Mouse (Mus musculus) heart, embryonic 13.5 days (tissue): ENCODE data around the gene Sipa1l1. TPM values are rescaled to one million over a fixed set of nuclear protein-coding genes. Genes with fewer than 3 reads are reported as not detected.

Experiments used
- ATAC-seq: fragments of 200-750 bp; cut with Nextera tagmentation; 2 replicates; pipeline ENCODE4 v1.8.0; 2017; ENCODE audit warnings: moderate TSS enrichment; ENCODE audit not compliant: insufficient number of reproducible peaks, low FRiP score, low TSS enrichment; ENCODE audit errors: extremely low read depth
- H3K27ac ChIP-seq: fragments of 300-500 bp; sonication (generic); replicated peaks from 2 replicates; pipeline ENCODE4 v1.5.1; 2015; ENCODE audit warnings: moderate library complexity, mild to moderate bottlenecking, inconsistent platforms
- H3K27me3 ChIP-seq: fragments of 300-500 bp; sonication (generic); replicated peaks from 2 replicates; pipeline ENCODE4 v1.6.1; 2015; ENCODE audit warnings: mild to moderate bottlenecking, inconsistent platforms
- H3K36me3 ChIP-seq: fragments of 300-500 bp; sonication (generic); 2 replicates; pipeline ENCODE4 v1.6.1; 2015; ENCODE audit warnings: mild to moderate bottlenecking, inconsistent platforms
- H3K4me1 ChIP-seq: fragments of 300-500 bp; sonication (generic); 2 replicates; pipeline ENCODE4 v1.6.1; 2015; ENCODE audit warnings: inconsistent platforms
- H3K4me2 ChIP-seq: fragments of 300-500 bp; sonication (generic); 2 replicates; pipeline ENCODE4 v1.6.1; 2015; ENCODE audit warnings: inconsistent platforms, mild to moderate bottlenecking, moderate library complexity
- H3K4me3 ChIP-seq: fragments of 300-500 bp; sonication (generic); 2 replicates; pipeline ENCODE4 v1.5.1; 2015; ENCODE audit warnings: moderate library complexity, mild to moderate bottlenecking, inconsistent platforms
- H3K9ac ChIP-seq: fragments of 300-500 bp; sonication (generic); 2 replicates; pipeline ENCODE4 v1.6.1; 2015; ENCODE audit warnings: inconsistent platforms, mild to moderate bottlenecking, moderate library complexity
- H3K9me3 ChIP-seq: fragments of 300-500 bp; sonication (generic); 2 replicates; pipeline ENCODE4 v1.6.1; 2016; ENCODE audit warnings: inconsistent platforms
- WGBS: fragments of 180-500 bp; shearing (Covaris S2); methylation state at CpG from one replicate; pipeline ENCODE4 v1.1.7; 2015; ENCODE audit warnings: mixed read lengths; 5-methylcytosine and 5-hydroxymethylcytosine counted together
- polyA plus RNA-seq: library from polyadenylated mRNA; unstranded; fragments of >200 nt; fragmentation: Nextera tagmentation; extraction: Ambion mirVana; gene quantifications from 2 replicates; pipeline ENCODE4 v1.2.1, GENCODE M21; 2015

Gene Sipa1l1
- polyA plus RNA-seq, 1 experiment from 2014 or later, result 19.9 TPM

- Histone ChIP-seq H3K27ac (peak overlapping the region; percentile 59), H3K4me3 (no peak overlapping the region), H3K9ac (0 out of 2 replicates have a peak overlapping the region, but pooled peaks have one; percentile 28), H3K4me1 (peaks cover 32% of the 10 kb centered on the region), H3K4me2 (no peak overlapping the region), H3K9me3 (no peaks in the 10 kb centered on the region), H3K36me3 (0 out of 2 replicates have a peak, but pooled peaks cover 6% of the 10 kb centered on the region), H3K27me3 (no peaks in the 10 kb centered on the region)
- ATAC-seq, result no peak
- WGBS, result 30% methylated on average over 5 of the region's 5 CpGs
Measured at GRCm38 (mm10) chr12:82275767-82276166, 106.6 kb downstream of the Sipa1l1 start.

GRCm38 (mm10) chr12:82276591-82276990 is 107.5 kb downstream of the Sipa1l1 start:
- Histone ChIP-seq H3K9me3 (no peaks in the 10 kb centered on the region), H3K27me3 (no peaks in the 10 kb centered on the region), H3K4me2 (no peak overlapping the region), H3K27ac (no peak overlapping the region), H3K4me1 (peaks cover 29% of the 10 kb centered on the region), H3K4me3 (no peak overlapping the region), H3K9ac (no peak overlapping the region), H3K36me3 (0 out of 2 replicates have a peak, but pooled peaks cover 6% of the 10 kb centered on the region)
- WGBS, result 84% methylated on average over 1 of the region's 1 CpGs
- no peak for ATAC-seq

GRCm38 (mm10) chr12:82284617-82285016 is 115.5 kb downstream of the Sipa1l1 start:
- no peaks in the 10 kb centered on the region for H3K36me3 ChIP-seq
- WGBS, result 77% methylated on average over 5 of the region's 5 CpGs
- no peaks in the 10 kb centered on the region for H3K9me3 ChIP-seq
- H3K4me1 ChIP-seq, result peaks cover 39% of the 10 kb centered on the region
- no peak overlapping the region for H3K4me3 ChIP-seq
- H3K4me2 ChIP-seq, result no peak overlapping the region
- ATAC-seq, result no peak
- H3K27me3 ChIP-seq, result no peaks in the 10 kb centered on the region
- H3K27ac ChIP-seq, result no peak overlapping the region; the same call in 1 of the 2 replicates
- no peak overlapping the region for H3K9ac ChIP-seq

GRCm38 (mm10) chr12:82285018-82285417 is 115.9 kb downstream of the Sipa1l1 start:
- ATAC-seq, result no peak
- WGBS, result 85% methylated on average over 2 of the region's 2 CpGs
- H3K4me2 ChIP-seq, result no peak overlapping the region

GRCm38 (mm10) chr12:82286068-82286467 is 116.9 kb downstream of the Sipa1l1 start:
- WGBS, result 21% methylated on average over 6 of the region's 6 CpGs
- Histone ChIP-seq H3K9me3 (no peaks in the 10 kb centered on the region), H3K4me1 (peaks cover 45% of the 10 kb centered on the region), H3K4me3 (no peak overlapping the region), H3K27ac (peak overlapping the region; percentile 61), H3K4me2 (peak overlapping the region; percentile 21; the same call in 1 of the 2 replicates), H3K9ac (no peak overlapping the region), H3K27me3 (no peaks in the 10 kb centered on the region), H3K36me3 (no peaks in the 10 kb centered on the region)
- peak; percentile 31; the same call in 1 of the 2 replicates for ATAC-seq

More at GRCm38 (mm10) chr12:82285018-82285417, 115.9 kb downstream of the Sipa1l1 start:
- Histone ChIP-seq H3K27ac (peak overlapping the region; percentile 1; the same call in 1 of the 2 replicates), H3K36me3 (no peaks in the 10 kb centered on the region), H3K27me3 (no peaks in the 10 kb centered on the region), H3K4me1 (peaks cover 43% of the 10 kb centered on the region), H3K9me3 (no peaks in the 10 kb centered on the region), H3K4me3 (no peak overlapping the region), H3K9ac (no peak overlapping the region)

GRCm38 (mm10) chr12:82286804-82287203 is 117.7 kb downstream of the Sipa1l1 start:
- peak overlapping the region; percentile 61 for H3K27ac ChIP-seq
- ATAC-seq, result no peak
- no peaks in the 10 kb centered on the region for H3K36me3 ChIP-seq
- no peaks in the 10 kb centered on the region for H3K9me3 ChIP-seq
- peaks cover 45% of the 10 kb centered on the region for H3K4me1 ChIP-seq
- H3K4me2 ChIP-seq, result no peak overlapping the region
- 29% methylated on average over 5 of the region's 5 CpGs for WGBS
- no peak overlapping the region for H3K4me3 ChIP-seq
- H3K27me3 ChIP-seq, result no peaks in the 10 kb centered on the region
- H3K9ac ChIP-seq, result no peak overlapping the region

- peaks cover 20% of the 10 kb centered on the region for H3K4me1 ChIP-seq
- H3K27ac ChIP-seq, result no peak overlapping the region
- no peaks in the 10 kb centered on the region for H3K9me3 ChIP-seq
- H3K36me3 ChIP-seq, result no peaks in the 10 kb centered on the region; the same call in 1 of the 2 replicates
- 81% methylated on average over 7 of the region's 7 CpGs for WGBS
- no peak overlapping the region for H3K4me3 ChIP-seq
- no peak for ATAC-seq
- no peak overlapping the region for H3K9ac ChIP-seq
- no peaks in the 10 kb centered on the region for H3K27me3 ChIP-seq
- H3K4me2 ChIP-seq, result no peak overlapping the region
Measured at GRCm38 (mm10) chr12:82293545-82294247, 124.6 kb downstream of the Sipa1l1 start.

- no peak for ATAC-seq
- whole genome bisulfite sequencing, result 86% methylated on average over 10 of the region's 10 CpGs
- no peaks in the 10 kb centered on the region for H3K9me3 ChIP-seq
- H3K4me1 ChIP-seq, result peaks cover 7% of the 10 kb centered on the region
- no peak overlapping the region for H3K4me3 ChIP-seq
- no peaks in the 10 kb centered on the region; the same call in 1 of the 2 replicates for H3K36me3 ChIP-seq
- no peak overlapping the region for H3K27ac ChIP-seq
- no peak overlapping the region for H3K9ac ChIP-seq
- no peaks in the 10 kb centered on the region for H3K27me3 ChIP-seq
- no peak overlapping the region for H3K4me2 ChIP-seq
Measured at GRCm38 (mm10) chr12:82294906-82295887, 126.1 kb downstream of the Sipa1l1 start.

GRCm38 (mm10) chr12:82296276-82296675 is 127.2 kb downstream of the Sipa1l1 start:
- Histone ChIP-seq H3K9me3 (no peaks in the 10 kb centered on the region), H3K27me3 (no peaks in the 10 kb centered on the region), H3K4me2 (no peak overlapping the region), H3K4me3 (no peak overlapping the region), H3K4me1 (peaks cover 7% of the 10 kb centered on the region; the same call in 1 of the 2 replicates), H3K9ac (no peak overlapping the region), H3K36me3 (no peaks in the 10 kb centered on the region; the same call in 1 of the 2 replicates), H3K27ac (no peak overlapping the region)
- WGBS, result 79% methylated on average over 2 of the region's 2 CpGs
- ATAC-seq, result no peak

GRCm38 (mm10) chr12:82297196-82297595 is 128.1 kb downstream of the Sipa1l1 start:
- Histone ChIP-seq H3K9ac (no peak overlapping the region), H3K4me3 (no peak overlapping the region), H3K9me3 (no peaks in the 10 kb centered on the region), H3K27ac (no peak overlapping the region), H3K4me2 (no peak overlapping the region), H3K4me1 (peaks cover 7% of the 10 kb centered on the region; the same call in 1 of the 2 replicates), H3K27me3 (no peaks in the 10 kb centered on the region), H3K36me3 (no peaks in the 10 kb centered on the region; the same call in 1 of the 2 replicates)
- ATAC-seq, result no peak
- WGBS, result 80% methylated on average over 6 of the region's 6 CpGs
